Mouse (Mus musculus): Measurements from ENCODE around the gene 2410004B18Rik.
"Not testable (repeated sequence)": the region's sequence is repeated elsewhere in the genome, so short reads cannot be mapped to it uniquely, and the experiment has no call there.

Gene 2410004B18Rik

DNA sequence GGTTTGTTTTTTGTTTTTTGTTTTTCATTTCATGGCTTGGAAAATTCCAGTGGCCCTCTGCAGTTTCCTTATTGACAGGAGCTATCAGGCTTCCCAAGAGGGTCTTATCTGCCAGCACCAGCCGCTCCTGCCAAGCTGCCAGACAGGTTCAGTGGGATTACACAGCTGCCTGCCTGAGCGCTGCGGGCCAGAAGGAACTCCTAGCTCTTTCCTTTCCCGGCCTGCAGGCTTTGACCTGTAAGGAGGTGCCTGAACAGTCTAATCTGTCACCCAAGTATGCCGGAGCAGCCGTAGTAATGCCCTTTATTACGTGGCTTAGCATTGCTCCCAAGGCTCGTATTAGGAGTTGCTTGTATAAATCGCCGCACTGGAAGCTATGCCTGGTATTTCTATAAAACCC lies 26.7 kb downstream of the 2410004B18Rik start:
- DNase-seq (ENCODE audit: low spot score in 2 of 2) = no peak

- not testable (repeated sequence) for DNase-seq (ENCODE audit: low spot score in 2 of 2)
Observed at GRCm38 (mm10) chr3:145965583-145965982, 27.8 kb downstream of the 2410004B18Rik start.

GRCm38 (mm10) chr3:145966806-145967205 lies 29.0 kb downstream of the 2410004B18Rik start:
- no peak for DNase-seq (ENCODE audit: low spot score in 2 of 2)

DNA sequence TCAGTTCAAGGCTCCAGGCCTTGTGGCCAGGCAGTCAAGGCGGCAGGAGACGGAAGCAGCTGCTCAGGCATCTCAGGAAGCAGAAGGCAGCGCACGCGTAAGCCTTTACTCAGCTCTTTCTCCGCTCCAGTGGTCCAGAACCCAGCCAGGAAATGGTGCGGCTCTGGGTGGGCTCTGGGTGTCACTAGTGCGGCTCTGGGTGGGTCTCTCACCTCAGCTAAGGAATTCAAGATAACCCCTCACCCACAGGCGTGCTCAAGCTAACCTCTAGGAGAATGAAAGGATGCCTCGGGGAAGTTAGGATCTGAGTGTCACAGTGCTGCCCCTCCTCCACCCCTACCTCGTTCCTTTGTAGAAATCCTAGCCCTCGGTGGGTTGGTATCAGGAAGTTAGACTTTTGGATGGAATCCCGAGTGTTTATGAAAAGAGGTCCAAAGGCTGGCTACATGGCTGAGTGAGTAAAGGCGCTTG lies 31.3 kb downstream of the 2410004B18Rik start:
- DNase-seq (ENCODE audit: low spot score in 2 of 2) = no peak

- no peak for DNase-seq (ENCODE audit: low spot score in 2 of 2)
Observed at GRCm38 (mm10) chr3:145971501-145971900, 33.7 kb downstream of the 2410004B18Rik start.

DNA sequence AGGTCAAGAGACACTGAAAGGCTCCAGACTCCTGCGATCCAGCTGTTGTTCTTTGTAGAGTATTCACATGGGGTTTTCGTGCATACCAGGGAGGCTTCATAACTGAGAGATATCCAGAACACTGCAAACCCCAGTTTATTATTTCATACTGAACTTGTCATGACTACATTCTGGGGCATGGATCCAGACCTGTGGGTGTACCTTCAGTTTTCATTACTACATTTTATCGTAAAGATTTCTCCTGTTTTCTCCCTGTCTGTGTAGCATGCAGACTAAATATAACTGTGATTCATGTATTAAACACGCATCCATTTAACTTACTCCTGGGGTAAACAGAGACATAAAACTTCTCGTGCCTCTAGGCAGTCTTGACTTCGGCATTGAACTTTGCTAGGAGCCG lies 37.2 kb downstream of the 2410004B18Rik start:
- DNase-seq (ENCODE audit: low spot score in 2 of 2) = no peak

DNA sequence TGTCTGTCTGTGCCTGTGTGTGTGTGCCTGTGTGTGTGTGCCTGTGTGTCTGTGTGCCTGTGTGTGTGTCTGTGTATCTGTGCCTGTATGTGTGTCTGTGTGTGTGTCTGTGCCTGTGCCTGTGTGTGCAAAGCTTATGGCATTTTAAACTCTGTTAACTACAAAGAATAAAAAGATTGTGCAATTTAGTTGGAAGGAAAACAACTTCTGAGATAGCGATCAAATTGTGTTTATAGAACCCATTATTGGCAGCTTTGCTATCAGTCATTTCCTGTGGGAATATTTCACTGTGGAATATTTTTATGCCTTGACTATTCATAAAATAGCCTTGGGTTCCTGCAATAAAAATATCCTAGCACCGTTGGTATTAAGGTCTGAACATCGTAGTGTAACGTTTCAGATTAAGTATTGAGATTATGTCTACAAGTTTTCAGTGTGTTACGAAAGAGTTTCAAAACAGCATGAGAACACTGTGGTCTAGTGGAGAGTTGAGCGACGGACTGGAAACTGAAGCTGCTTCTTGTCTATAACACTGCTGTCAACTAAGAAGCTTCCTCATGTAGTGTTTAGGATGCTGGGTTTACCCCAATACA lies 47.6 kb downstream of the 2410004B18Rik start:
- DNase-seq (ENCODE audit: low spot score in 2 of 2) = no peak

GRCm38 (mm10) chr3:145986317-145987001 lies 48.6 kb downstream of the 2410004B18Rik start:
- no peak for DNase-seq (ENCODE audit: low spot score in 2 of 2)

DNA sequence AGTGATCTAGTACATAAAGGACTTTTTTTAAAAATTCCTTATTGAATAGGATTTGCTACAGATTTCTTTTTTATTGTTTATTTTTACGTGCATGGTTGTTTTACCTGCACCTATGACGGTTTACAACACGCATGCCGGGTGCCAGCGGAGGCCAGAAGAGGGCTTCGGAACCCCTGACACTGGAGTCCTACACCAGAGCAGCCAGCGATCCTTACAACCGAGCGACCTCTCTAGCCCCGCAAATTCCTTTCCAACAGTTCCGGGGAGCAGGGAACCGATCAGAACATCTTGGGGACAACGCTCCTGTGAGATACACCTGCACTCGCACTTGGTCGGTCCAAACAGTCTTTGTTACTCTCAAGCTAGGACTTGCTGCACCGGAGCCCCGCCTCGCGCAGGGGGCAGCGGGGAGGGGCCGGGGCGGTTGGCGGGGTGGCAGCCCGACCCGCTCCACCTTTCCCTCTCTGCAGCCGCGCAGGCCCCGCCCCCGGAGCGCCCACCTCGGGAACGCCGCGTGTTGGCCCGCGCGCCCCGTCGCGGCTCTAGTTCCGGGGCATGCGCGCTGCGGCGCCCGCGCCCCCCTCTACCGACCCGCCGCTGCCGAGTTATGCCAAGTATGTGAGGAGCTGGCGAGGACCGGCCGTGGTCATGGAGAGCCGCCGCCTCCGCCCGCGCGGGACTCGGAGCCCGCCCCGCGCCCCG lies 49.6 kb downstream of the 2410004B18Rik start, which contains the start of gene Syde2:
Syde2 (plus strand) TSS at position 603 of the 702 bp plus-strand sequence.
- DNase-seq (ENCODE audit: low spot score in 2 of 2) = no peak

GRCm38 (mm10) chr3:145987970-145988683 lies 50.3 kb downstream of the 2410004B18Rik start:
- no peak for DNase-seq (ENCODE audit: low spot score in 2 of 2)

DNA sequence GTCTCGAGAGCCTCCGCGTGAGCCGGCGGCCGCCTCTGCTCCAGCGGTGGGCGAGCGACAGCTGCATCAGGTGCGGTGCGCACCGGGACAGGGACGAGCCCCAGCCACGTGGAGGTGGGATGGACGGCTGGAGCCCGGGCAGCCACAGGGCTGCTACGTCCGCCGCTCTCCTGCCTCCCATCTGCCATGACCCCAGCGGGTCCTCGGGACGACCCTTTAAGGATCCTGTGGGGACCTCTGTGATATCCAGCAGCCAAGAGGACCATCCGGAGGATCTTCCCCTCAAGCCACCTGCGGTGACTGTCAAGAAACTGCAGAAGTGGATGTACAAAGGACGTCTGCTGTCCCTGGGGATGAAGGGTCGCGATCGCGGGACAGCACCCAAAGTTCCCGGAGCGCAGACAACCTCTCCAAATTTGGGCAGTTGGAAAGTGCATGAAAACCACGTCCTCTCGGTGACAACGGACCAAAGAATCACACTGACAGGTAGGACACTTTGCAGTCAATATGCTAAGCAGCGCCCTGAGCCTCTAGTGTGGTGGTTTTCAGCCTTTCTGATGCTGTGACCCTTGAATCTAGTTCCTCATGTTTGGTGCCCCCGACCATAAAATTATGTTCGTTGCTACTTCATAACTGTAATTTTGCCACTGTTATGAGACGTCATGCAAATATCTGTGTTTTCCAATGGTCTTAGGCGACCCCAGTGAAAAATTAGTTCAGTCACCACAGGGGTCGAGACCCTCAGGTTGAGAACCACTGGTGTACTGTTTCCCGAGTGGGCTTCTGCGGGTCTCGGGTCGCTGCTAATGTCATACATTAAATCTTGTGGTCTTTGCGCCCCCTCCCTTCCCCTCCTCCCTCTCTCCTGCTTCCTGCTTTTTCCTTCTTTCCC lies 51.1 kb downstream of the 2410004B18Rik start:
- no peak for DNase-seq (ENCODE audit: low spot score in 2 of 2)

DNA sequence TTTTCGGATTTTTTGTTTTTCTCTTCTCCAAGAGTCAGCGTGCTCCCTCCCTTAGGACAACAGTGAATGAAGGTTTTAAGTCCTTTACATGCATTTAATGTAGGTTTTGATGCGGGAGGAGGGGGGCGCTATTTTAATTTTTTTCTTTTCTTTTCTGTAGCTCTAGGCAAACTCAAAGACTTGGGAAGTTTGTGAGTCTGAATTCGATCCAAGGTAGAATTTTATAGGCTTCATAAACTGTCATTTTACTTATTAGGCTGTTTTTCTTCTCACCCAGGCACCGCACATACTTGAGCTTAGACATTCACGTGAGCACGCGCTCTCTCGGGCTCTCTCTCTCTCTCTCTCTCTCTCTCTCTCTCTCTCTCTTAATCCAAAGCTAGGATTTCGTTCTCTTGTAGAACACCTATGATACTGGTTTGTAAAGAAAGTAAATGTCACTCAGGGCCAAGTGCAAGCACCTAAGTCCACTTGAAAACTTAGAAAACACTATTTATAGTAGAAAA lies 51.8 kb downstream of the 2410004B18Rik start:
- no peak for DNase-seq (ENCODE audit: low spot score in 2 of 2)

- DNase-seq (ENCODE audit: low spot score in 2 of 2) = no peak
Observed at GRCm38 (mm10) chr3:145991130-145991529, 53.3 kb downstream of the 2410004B18Rik start.

DNA sequence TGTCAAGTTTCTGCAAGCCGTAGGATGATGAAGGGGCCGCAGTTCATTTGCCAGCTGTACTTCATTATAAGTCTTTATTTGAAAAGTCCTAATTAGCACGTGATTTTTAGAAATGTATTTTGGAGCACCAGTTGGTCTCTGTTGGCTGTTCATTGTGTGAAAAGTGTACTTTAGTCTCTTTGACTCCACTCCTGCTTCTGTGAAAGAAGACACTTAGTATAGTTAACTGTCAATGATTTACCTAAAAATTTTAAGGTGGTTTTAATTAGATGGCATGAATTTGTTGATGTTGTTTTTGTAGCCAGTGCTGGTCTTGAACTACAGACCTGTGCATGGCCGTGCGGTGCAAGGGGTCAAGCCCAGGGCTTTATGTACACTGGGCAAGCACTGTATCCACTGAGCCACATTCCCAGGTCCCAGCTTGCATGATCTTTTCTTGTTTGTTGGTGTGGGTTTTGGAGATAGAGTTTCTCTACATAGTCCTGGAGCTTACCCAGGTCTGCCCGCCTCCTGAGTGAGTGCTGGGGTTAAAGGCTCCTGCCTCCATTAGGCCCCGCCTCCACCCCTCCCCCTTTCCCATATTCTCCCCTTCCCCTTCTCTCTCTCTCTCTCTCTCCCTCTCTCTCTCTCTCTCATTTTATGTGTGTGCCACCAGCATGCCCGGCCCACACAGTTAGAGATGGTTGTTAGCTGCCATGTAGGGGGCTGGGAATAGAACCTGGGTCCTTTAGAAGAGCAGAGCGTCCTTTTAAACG lies 54.3 kb downstream of the 2410004B18Rik start:
- no peak for DNase-seq (ENCODE audit: low spot score in 2 of 2)

GRCm38 (mm10) chr3:145992796-145993195 lies 55.0 kb downstream of the 2410004B18Rik start:
- no peak for DNase-seq (ENCODE audit: low spot score in 2 of 2)

- no peak for DNase-seq (ENCODE audit: low spot score in 2 of 2)
Observed at GRCm38 (mm10) chr3:145993481-145994201, 55.8 kb downstream of the 2410004B18Rik start.

Measured in spleen, postnatal 14 days (tissue).